Mouse (Mus musculus) testis, postnatal 10 days (tissue): Measurements from ENCODE around the gene Cacna1a.

Source experiments
- DNase-seq: peaks from one replicate; pipeline ENCODE4 v3.0.0; 2021; ENCODE audit warnings: low spot score

The Cacna1a gene

GRCm38 (mm10) chr8:84637946-84638554 is 249.8 kb downstream of the Cacna1a start:
- no peak for DNase-seq

GRCm38 (mm10) chr8:84638555-84639161 is 250.4 kb downstream of the Cacna1a start:
- DNase-seq, result peak; percentile 70

GRCm38 (mm10) chr8:84639162-84640009 is 251.1 kb downstream of the Cacna1a start:
- peak; percentile 95 for DNase-seq

GRCm38 (mm10) chr8:84640010-84640588 is 251.9 kb downstream of the Cacna1a start:
- no peak for DNase-seq

- no peak for DNase-seq
Measured at GRCm38 (mm10) chr8:84640617-84641294, 252.5 kb downstream of the Cacna1a start.

GRCm38 (mm10) chr8:84641578-84642361 is 253.5 kb downstream of the Cacna1a start:
- no peak for DNase-seq

- DNase-seq, result no peak
Measured at GRCm38 (mm10) chr8:84643019-84643418, 254.8 kb downstream of the Cacna1a start.

- DNase-seq, result no peak
Measured at GRCm38 (mm10) chr8:84646800-84647199, 258.6 kb downstream of the Cacna1a start.

- peak; percentile 71 for DNase-seq
Measured at GRCm38 (mm10) chr8:84647461-84647901, 259.2 kb downstream of the Cacna1a start.

GRCm38 (mm10) chr8:84650213-84650612 is 262.0 kb downstream of the Cacna1a start:
- DNase-seq, result no peak

- DNase-seq, result peak; percentile 35
Measured at GRCm38 (mm10) chr8:84653092-84653631, 264.9 kb downstream of the Cacna1a start.

GRCm38 (mm10) chr8:84654597-84654996 is 266.4 kb downstream of the Cacna1a start:
- DNase-seq, result peak; percentile 44

- DNase-seq, result no peak
Measured at GRCm38 (mm10) chr8:84655336-84656190, 267.3 kb downstream of the Cacna1a start.

- peak; percentile 73 for DNase-seq
Measured at GRCm38 (mm10) chr8:84656191-84656525, 267.9 kb downstream of the Cacna1a start.

GRCm38 (mm10) chr8:84656641-84657126 is 268.4 kb downstream of the Cacna1a start:
- DNase-seq, result peak; percentile 66

- no peak for DNase-seq
Measured at GRCm38 (mm10) chr8:84657203-84657602, 269.0 kb downstream of the Cacna1a start.

GRCm38 (mm10) chr8:84657680-84658079 is 269.4 kb downstream of the Cacna1a start:
- no peak for DNase-seq

- no peak for DNase-seq
Measured at GRCm38 (mm10) chr8:84658951-84659350, 270.7 kb downstream of the Cacna1a start.

GRCm38 (mm10) chr8:84659936-84660818 is 271.9 kb downstream of the Cacna1a start:
- peak; percentile 73 for DNase-seq
